Mouse (Mus musculus) yolk sac, embryonic 10.5 days (tissue): ENCODE measurements around the gene Manf.
A peak's percentile ranks its signal among the peaks of the same experiment; 100 is the strongest.

ENCODE experiments used
- DNase-seq: peaks from one replicate; pipeline ENCODE4 v3.0.0-alpha.2; 2017; ENCODE audit warnings: low spot score

The Manf gene

DNA sequence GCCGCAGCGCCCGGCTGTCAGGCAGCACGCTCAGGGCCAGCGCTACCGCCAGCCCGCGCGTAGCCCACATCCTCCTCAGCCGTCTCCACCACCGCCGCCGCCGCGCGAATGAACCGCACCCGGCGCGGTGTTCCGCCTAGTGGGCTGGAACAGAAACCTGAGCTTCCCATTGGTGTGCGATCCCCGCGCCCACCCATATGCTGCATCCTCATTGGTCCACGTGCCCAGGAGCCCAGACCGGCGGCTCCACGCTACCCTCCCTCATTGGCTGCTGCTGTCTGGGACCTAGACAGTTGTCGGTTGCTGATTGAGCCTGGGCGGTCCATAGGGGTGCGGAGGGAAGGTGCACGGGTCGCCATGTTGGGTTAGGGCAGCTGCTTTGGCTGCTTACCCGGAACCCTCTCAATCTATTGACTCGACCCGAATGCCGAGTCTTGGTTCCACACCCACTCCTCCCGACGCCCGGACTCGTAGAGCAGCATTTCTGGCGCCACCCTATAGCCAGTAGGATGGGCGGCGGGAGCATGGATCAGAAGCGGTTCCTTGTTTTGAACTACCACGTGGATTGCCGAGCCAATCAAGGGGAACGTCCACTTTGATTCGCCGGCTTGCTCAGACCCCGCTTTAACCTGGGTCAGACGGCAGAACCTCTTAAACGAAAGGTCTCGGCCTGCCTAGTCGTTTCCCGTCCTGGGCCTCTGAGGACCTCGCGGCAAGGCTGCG lies at the start of gene Manf:
Manf (minus strand) TSS at position 151 of the 723 bp plus-strand sequence.
- peak; percentile 99 for DNase-seq

DNA sequence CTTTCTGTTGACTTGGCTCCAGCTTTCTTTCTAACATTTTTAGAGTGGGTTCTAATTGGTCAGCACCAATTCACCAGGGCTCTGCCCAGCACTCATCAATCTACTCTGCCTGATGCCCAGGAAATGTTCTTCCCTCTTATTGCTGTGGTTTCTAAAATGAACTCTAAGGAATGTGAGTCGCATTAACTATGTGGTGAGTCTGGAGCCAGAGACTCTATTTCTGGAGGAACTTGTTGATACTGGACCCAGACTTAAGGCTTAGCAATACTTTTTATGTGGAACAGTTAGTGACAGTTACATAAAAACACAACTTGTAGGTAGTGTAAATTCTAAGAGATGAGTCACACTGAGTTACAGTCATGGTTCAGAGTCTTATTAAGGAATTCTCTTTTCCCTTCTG lies 43.2 kb upstream of the Manf start:
- DNase-seq = no peak

DNA sequence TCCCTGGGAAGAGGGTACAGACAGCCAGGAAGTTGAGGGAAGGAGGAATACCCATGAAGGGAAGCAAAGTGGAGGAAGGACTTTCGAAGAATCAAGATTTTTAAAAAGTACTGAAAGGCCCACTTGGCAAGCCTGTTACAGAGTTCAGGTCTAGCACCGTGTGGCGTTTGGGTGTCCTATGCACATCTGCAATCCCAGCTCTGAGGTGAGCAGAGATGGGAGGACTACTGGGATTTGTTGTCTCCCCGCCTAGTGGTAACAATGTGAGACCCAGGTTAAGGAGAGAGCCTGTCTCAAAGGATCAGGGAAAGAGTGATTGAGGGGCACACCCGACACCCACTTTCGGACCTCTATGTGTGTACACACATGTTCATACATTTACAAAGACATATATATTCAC lies 23.1 kb upstream of the Manf start:
- DNase-seq = no peak

DNA sequence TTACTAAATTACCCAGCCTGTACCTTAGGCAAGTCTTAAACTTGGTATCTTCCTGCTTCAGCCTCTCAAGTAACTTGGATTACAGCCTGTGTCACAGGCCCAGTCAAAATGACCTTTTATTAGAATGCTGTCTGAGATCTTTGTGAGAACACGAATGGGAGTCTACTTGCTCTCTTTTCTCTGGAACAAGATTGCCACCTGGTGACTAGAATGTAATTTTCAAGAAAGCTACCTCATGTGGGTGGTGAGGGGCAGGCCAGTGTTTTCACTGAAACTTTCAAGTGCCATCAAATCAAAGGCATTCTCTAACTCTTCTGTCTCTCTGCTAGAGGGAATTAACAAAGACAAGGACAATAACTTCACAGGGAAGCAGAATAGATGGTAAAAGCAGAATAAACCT lies 22.0 kb upstream of the Manf start:
- no peak for DNase-seq

DNA sequence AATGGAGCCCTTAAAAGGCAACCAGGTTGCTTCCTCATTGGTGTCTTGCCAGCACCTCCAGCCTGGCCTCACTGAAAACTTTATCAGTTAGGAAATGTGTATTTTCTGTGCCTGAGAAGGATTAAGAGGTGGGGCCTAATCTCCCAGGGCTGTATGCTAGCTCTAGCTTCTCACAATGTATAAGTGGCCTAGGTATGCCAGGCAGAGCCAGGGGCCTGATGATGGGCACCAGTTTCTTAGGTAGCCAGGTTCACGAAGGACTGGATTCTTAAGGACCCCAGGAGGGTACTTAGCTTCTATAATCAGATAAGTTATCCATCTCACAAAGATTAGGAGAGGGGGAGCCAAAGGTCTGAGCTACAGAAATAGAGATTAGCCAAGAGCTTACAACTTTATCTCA lies 19.8 kb upstream of the Manf start:
- no peak for DNase-seq

DNA sequence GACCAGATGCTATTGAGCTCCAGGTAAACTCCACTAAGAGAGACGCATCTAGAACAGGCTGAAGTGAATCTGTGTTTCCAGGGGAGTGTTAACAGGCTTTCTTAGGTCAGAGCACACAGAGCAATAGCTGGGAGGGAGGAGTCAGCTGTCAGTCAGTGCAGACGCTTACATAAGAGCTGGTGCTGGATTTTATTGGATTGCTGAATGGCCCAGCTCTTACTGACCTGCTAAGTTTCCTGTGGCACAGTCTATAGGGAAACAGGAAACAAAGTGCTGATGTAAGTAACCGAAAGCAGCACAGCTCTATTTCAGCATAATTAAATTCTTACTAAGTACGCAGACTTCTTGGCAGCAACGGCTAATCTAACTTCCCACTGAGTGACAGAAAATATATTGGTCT lies 16.9 kb upstream of the Manf start:
- no peak for DNase-seq

DNA sequence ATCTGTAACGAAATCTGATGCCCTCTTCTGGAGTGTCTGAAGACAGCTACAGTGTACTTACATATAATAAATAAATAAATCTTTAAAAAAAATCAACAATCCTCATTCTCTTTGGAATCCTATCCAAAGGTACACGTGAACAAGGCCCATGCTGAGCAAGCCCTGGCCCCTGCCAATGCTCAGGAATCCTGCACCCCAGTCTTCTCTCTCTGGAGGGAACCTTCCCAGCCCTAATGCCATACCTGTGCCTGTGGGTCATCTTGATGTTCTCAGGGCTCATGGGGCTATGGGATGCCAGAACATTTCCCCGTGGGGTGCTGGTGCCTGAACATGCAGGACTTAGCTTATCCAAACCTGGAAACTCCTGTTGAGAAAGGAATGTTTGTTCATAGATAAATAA lies 16.4 kb upstream of the Manf start:
- DNase-seq = no peak

DNA sequence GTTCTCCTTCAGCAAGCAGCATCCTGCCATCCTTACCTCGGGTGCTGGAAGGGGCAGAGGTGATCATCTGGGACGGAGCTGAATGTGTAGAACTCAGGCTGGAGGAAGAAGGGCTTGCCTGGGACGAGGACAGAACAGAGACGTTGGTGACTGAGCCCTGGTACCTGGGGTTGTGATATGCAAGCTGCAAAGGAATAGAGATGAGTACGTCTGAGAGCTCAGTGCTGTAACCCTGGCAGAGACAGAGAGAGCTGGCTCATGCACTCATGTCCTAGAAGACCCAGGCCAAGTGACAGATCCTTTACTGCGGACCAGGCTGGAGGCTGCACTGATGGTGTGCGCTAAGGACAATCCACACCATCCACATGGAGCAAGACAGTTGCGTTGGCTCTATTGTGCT lies 14.8 kb upstream of the Manf start:
- no peak for DNase-seq

DNA sequence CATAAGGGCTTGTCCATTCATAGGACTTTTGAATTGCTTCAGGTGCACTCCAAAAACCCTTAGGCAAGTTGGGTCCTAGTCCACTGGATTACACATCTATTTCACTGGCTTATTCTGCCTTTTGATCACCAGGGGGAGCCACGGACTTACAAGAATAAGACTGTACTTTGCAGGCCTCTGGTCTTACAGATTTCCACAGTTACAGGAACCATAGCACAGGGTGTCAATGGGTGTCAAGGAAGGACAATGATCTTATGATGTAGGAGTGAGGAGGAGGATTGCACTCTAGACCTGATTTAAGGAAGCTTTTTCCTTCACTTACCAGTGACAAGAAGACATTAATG lies 12.0 kb upstream of the Manf start:
- DNase-seq = no peak

DNA sequence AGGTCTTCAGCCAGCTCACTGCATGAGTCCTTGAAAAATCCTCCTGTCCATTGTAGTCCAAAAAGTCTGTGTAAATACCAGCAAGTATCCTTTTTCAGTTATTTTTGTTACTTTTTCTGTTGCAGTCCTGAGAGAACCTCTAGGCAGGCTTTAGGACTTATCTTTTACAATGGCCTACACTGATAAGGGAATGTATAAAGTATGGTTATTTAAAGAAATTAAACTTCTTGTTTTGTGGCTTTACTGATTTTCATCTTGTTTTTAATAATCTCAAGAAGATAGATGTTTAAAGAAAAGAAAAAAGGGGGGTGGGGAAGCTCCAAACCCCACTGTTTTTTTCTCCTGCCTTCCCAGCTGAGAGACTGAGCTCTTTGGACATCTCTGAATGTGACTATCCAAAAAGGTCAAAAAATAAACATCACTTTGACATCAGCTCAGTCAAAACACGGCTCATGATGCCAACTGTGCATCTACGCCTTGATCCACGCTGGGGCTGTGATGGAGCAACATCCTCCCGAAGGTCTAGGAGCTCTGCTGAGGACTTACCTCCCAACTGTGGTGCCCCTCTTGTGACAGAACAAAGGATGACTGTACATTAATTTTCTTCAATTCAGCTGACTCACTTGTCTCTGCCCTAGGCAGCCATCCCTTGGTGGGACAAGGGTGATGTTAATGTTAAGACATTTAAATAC lies 11.5 kb upstream of the Manf start:
- DNase-seq = no peak

DNA sequence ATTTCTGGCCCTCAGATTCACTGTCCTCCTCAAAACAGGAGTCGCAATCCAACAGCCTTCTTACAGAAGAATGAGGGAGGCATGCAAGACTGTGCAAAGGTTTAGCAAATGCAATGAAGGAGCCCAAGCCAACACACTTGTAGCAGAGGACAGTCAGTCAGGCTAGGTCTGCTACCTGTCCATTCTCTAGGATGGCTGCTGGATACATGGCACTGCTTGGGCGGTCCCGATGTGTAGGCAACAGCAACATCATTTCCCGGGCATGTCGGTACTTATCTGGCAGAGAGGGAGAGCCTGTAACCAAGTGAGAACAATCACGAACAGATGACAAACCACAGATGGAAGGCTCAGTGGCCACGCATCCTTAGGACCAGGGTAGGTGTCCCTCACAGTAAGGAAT lies 9.8 kb upstream of the Manf start:
- no peak for DNase-seq

DNA sequence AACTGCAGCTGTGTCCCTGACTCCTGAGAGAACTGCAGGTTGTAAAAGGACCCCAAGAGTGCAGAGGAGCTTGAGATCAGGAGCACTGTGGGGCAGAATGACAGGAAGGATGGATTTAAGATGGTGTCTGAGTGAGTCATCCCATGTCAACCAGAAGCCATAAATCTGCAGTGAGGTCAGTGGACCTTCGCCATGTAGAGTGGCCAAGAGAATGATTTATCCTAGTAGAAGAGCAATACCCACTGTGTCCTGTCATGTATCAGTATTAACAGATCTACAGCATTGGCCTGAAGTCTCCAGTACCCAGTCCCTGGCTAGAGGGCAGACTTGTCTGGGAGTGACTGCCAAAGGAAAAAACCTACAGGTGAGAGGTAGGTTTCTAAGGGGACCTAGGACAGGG lies 7.1 kb upstream of the Manf start:
- no peak for DNase-seq

DNA sequence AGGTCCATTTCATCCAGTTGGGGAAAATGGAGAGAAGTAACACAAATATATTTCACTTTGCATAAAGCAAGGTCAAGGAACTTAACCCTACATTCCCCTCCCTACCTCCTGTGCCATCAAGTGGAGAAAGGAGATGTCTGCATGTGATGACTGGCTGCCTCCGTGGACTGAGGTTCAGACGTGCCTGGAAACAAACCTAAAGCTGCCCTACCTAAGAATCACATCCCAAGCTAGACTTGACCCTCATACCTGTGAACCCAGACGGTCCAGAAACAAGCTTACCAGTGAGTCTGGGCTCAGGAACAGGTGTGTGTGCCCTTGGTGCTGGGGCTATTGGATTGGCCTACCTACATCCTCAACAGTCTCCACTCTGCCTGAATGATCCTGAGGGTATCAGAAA lies 1.5 kb upstream of the Manf start:
- DNase-seq = no peak

DNA sequence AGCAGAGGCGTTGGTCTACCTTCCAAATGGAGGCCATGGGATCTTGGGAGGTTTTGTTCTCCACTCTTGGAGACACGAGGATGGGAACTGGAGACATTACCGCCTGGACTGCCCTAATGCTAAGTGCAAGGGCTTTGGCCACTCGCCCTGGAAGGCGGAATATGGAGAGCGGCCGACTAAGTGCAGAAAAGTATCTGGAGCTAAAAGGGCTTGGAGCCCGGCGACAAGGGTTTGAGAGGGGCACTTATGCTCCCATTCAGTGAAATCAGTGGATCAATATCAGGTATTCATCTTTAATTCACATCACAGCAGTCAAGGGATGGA lies 735 bp upstream of the Manf start:
- DNase-seq = no peak

DNA sequence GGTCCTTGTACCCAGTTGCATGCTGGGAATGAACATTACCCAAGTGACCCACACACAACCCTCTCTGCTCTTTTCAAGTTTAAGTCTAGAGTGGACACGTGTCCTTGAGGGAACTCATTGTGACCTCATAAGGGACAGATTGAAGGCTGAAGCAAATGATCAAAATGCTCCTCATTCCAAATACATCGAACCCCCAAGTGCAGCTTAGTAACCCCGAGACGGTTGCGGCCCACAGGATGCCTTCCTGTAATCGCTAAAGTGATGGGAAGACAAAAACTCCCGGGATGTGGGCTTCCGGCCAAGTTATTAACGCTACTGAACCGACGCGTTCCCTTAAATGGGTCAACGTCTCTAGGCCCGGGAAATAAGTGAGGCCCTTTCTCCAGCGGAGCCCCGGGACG lies 438 bp downstream of the Manf start:
- DNase-seq = no peak

DNA sequence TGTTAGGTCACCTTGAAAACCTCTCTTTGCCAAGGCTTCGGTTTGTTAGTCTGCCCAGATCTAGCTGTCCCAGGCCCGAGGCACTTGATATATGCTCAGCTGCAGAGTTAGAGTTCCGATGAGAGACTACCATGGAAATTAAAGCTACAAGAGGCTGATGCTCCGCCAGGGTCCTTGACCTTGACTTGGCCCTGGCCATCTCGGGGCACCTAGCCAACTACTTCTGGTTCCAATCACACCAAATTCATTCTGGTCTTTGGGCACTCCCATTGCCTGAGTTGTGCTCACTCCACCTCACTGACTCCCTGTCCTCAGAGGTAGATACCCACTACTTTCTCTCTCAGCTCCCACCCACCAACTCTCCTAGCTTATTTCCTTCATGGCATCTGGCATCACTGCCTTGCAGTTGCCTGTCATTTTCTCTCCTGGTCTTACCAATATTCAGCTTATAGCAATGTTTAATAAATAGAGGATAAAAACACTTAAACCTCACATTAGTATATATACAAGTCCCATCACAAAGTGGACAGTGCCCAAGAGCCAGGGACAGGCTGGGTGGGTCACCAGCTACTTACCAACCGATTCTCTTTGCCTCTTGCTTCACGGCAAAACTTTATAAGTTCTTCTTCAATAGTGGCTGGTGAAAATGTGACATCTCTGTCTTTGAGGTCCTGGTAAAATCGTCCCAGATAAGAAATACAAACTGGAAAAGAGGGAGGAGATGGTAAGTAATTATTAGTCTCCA lies 1.1 kb downstream of the Manf start:
- DNase-seq = no peak

DNA sequence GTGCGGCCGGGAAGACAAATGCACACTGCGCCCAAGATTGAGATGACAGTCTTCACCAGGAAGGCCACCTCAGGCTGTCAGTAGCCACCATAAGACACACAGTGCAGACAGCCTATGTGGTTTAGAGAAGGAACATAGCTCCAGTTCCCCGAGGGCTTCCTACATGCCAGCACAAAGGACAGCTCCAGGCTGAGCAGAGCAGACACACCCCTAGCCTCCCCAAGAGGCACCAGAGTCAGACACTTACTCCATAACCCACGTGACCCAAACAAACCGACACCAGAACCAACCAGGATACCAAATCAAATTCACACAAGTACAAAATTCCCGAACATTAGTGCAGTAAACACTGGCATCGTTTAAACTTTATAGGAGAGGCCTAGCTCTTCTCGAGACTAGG lies 2.5 kb downstream of the Manf start:
- no peak for DNase-seq

DNA sequence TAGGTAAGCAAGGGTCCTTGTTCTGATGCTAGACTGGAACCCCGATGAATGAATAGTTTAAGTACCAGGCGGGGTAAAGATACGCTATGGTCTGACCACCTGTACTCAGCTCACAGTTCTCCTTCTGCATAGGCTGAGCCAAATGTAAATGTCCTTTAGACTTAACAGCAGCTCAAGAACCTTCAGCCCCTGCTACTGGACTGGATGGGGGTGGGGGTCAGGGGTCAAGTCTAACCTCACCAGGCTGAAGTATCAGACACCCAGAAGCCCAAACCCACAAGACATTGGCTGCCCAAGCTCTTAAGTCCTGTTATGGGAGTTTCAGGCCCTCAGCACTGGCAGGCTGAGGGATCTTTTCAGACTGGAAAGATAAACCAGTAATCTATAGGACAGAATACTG lies 3.4 kb downstream of the Manf start:
- no peak for DNase-seq

DNA sequence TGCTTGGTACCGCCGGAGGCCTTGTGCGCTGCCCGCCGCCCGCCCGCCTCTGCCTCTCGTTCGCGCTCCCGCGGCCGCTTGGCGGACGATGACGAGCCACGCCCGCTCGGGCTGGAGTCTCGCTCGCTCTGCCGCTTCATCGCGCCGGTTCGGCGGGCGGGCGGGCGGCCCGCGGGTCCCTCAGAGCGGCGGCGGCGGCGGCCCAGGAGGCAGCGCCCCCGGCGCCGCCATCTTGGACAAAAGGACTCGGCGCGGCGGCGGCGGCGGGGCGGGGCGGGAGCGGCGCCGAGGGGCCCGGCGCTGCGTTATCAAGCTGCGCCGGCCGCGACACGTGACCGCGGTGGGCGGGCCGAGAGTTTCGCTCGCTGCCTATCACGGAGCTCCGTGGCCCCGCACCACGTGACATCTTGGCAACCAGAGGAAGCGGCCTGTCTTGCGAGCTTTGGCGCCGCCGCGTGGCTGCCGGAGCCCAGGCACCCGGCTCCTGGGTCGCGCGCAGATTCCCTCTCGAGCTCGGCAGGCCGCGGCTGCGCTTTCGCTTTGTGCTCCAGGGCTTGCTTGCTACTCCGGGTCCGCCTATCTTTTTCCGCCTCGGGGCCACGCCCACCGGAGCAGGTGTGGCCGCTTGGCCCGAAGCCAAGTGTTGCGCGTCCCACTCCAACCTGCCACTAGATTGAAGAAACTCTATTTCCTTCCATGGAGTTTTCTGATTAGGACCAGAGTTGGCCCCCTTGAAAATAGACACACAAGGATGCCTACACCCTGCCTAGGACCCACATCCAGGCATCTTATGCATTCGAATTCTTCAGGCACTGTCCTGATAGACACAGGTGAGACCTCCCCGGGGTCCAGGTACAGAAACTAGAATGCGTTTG lies 4.7 kb downstream of the Manf start, which contains the start of gene Rbm15b:
Rbm15b (minus strand) TSS at position 601 of the 875 bp plus-strand sequence.
- peak; percentile 98 for DNase-seq

DNA sequence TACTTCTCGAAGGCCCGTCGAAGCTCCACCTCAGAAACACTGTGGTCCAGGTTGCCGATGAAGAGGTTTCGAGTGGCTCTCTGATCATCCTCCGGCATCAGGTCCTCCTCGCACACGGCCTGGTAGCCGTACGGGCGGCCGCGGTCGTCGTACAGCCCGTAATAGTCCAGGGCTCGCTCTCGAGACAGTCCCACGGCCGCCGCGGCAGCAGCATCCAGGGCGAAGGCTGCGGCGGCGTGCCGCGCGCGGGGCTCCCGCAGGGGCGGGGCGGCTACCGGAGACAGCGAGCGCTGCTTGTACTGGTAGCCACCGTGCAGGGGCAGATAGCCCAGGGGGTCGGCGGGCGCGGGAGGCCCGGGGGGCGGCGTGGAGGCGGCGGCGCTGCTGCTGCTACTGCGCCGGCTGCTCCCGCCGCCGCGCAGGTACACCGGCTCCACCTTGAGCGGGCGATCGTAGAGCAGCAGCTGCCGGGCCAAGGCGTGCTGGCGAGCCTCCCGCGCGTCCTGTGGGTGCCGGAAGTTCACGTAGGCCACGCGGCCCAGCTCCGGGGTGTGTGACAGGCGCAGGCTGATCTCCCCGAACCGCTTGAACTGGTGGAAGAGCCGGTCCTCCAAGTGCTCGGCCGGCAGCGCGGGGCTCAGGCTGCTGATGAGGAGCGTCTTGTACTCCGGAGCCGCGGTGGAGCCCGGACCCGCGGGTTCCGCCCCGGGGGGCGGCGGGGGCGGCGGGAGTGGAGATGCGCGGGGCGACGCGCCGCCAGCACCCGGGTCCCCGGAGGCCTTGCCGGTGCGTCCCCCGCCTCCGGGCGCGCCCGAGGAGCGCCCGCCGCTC lies 5.7 kb downstream of the Manf start:
- DNase-seq = peak; percentile 36
